Mouse (Mus musculus) heart, postnatal 4 days (tissue): ENCODE results near the gene Stambp. TPM values are rescaled to one million over a fixed set of nuclear protein-coding genes. Genes with fewer than 3 reads are reported as not detected.

Experiments
- DNase-seq: peaks from one replicate; pipeline ENCODE4 v3.0.0; 2021
- total RNA-seq, 2 experiments: library from RNA; stranded (reverse); gene quantifications; 2 replicates each; pipeline ENCODE4 v1.2.3; 2021

Stambp gene
- total RNA-seq, 2 experiments from 2014 or later = 16.0 to 18.4 TPM

- DNase-seq = no peak
These were observed 70.8 kb downstream of the Stambp start for GRCm38 (mm10) chr6:83501524-83502310.

GRCm38 (mm10) chr6:83500462-83500861 is 72.1 kb downstream of the Stambp start:
- no peak for DNase-seq

GRCm38 (mm10) chr6:83499078-83499477 is 73.5 kb downstream of the Stambp start:
- DNase-seq = no peak

GRCm38 (mm10) chr6:83496753-83497710 is 75.5 kb downstream of the Stambp start:
- DNase-seq = peak; percentile 65

- DNase-seq = peak; percentile 64
These were observed 76.3 kb downstream of the Stambp start for GRCm38 (mm10) chr6:83496009-83496752.

Other genes with a start within 250 kb of the Stambp start
- 10 to 100 TPM; 10.7 to 15.0 TPM for gene Mthfd2, start 246.8 kb downstream of the Stambp start, total RNA-seq
- 10 to 100 TPM; 32.2 to 34.3 TPM for gene Mob1a, start 246.7 kb downstream of the Stambp start, total RNA-seq
- 100 to 1,000 TPM; 232 to 238 TPM for gene Bola3, start 223.6 kb downstream of the Stambp start, total RNA-seq
- gene Tet3, start 113.6 kb downstream of the Stambp start, total RNA-seq = 10 to 100 TPM; 51.7 to 56.7 TPM
- gene Dguok, start 65.8 kb downstream of the Stambp start, total RNA-seq = 10 to 100 TPM; 24.4 to 25.6 TPM
- 10 to 100 TPM; 10.4 to 13.7 TPM for gene Actg2, start 36.5 kb downstream of the Stambp start, total RNA-seq
- gene Clec4f, start 83.5 kb upstream of the Stambp start, total RNA-seq = not detected
- under 1 TPM; 0.56 to 0.88 TPM for gene Cd207, start 105.1 kb upstream of the Stambp start, total RNA-seq
- gene Vax2, start 138.5 kb upstream of the Stambp start, total RNA-seq = not detected
- not detected for gene Atp6v1b1, start 170.3 kb upstream of the Stambp start, total RNA-seq
- gene Ankrd53, start 189.9 kb upstream of the Stambp start, total RNA-seq = not detected
- 10 to 100 TPM; 85.2 to 85.8 TPM for gene Tex261, start 203.1 kb upstream of the Stambp start, total RNA-seq
- gene Nagk, start 222.3 kb upstream of the Stambp start, total RNA-seq = 10 to 100 TPM; 40.2 to 40.6 TPM